Mouse (Mus musculus) liver, embryonic 12.5 days (tissue): ENCODE results near the gene Sympk. TPM values are rescaled to one million over a fixed set of nuclear protein-coding genes. Genes with fewer than 3 reads are reported as not detected.
"Not testable (repeated sequence)": the region's sequence is repeated elsewhere in the genome, so short reads cannot be mapped to it uniquely, and the experiment has no call there.

Experiments
- ATAC-seq: fragments of 200-750 bp; cut with Nextera tagmentation; 2 replicates; pipeline ENCODE4 v1.8.0; 2017; ENCODE audit warnings: moderate number of reproducible peaks, mild to moderate bottlenecking, moderate library complexity
- H3K27ac ChIP-seq: fragments of 300-500 bp; sonication (generic); 2 replicates; pipeline ENCODE4 v1.5.1; 2016; ENCODE audit warnings: mild to moderate bottlenecking
- H3K27me3 ChIP-seq: fragments of 300-500 bp; sonication (generic); replicated peaks from 2 replicates; pipeline ENCODE4 v1.6.1; 2016; ENCODE audit warnings: mild to moderate bottlenecking, moderate library complexity
- H3K36me3 ChIP-seq: fragments of 300-500 bp; sonication (generic); 2 replicates; pipeline ENCODE4 v1.6.1; 2016; ENCODE audit warnings: mild to moderate bottlenecking, moderate library complexity
- H3K4me1 ChIP-seq: fragments of 300-500 bp; sonication (generic); 2 replicates; pipeline ENCODE4 v1.6.1; 2016
- H3K4me2 ChIP-seq: fragments of 300-500 bp; sonication (generic); 2 replicates; pipeline ENCODE4 v1.6.1; 2016; ENCODE audit warnings: mild to moderate bottlenecking, moderate library complexity
- H3K4me3 ChIP-seq: fragments of 300-500 bp; sonication (generic); 2 replicates; pipeline ENCODE4 v1.5.1; 2016; ENCODE audit warnings: mild to moderate bottlenecking, moderate library complexity
- H3K9ac ChIP-seq: fragments of 300-500 bp; sonication (generic); 2 replicates; pipeline ENCODE4 v1.6.1; 2016; ENCODE audit warnings: mild to moderate bottlenecking, moderate library complexity
- H3K9me3 ChIP-seq: fragments of 300-500 bp; sonication (generic); replicated peaks from 2 replicates; pipeline ENCODE4 v1.6.1; 2016; ENCODE audit warnings: mild to moderate bottlenecking, moderate library complexity
- WGBS: fragments of 180-500 bp; shearing (Covaris S2); methylation state at CpG from one replicate; pipeline ENCODE4 v1.1.7; 2016; ENCODE audit not compliant: insufficient replicate concordance; 5-methylcytosine and 5-hydroxymethylcytosine counted together
- polyA plus RNA-seq: library from polyadenylated mRNA; unstranded; fragments of >200 nt; fragmentation: Nextera tagmentation; extraction: Ambion mirVana; gene quantifications from 2 replicates; pipeline ENCODE4 v1.2.1, GENCODE M21; 2016

Gene Sympk
- polyA plus RNA-seq, 1 experiment from 2014 or later, result 33.3 TPM

DNA sequence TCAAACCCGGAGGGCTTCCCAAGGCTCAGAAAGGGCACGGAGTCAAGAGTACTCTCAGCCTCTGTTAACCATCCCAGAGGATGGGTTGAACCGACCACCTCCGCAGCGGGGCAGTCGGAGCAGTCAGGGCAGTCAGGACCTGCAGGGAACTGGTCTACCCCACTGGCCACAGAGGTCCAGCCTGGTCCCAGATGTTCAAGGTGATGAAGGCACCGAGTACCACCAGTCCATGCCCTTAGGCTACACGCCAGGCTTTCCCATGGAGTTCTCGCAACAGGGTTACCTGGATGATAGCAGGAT is 30.6 kb downstream of the Sympk start:
- H3K27ac ChIP-seq, result no peak overlapping the region
- WGBS, result 79% methylated on average over 9 of the region's 9 CpGs

DNA sequence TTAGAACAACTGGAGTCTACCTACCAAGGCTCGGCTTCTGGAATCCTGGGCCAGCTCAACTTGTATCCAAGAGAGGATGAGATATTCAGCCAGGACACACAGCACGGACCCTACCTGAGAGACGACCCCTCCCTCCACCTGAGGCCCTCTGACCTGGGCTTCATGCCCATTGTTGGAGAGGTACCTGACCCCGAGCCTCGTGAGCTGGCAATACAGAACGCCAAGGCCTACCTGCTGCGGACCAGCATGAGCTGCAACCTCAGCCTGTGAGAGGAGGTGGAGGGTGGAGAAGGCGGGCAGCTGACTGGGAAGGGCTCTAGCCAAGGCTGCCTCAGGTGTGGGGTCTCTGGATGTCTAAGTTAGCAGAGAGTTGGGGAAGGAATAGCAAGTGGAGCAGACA is 30.9 kb downstream of the Sympk start:
- H3K4me1 ChIP-seq, result no peaks in the 10 kb centered on the region
- H3K9me3 ChIP-seq, result no peaks in the 10 kb centered on the region
- no peak overlapping the region for H3K9ac ChIP-seq
- H3K27ac ChIP-seq, result no peak overlapping the region
- no peak for ATAC-seq
- 83% methylated on average over 8 of the region's 8 CpGs for WGBS
- H3K4me2 ChIP-seq, result no peak overlapping the region
- no peak overlapping the region for H3K4me3 ChIP-seq
- H3K36me3 ChIP-seq, result peaks cover 53% of the 10 kb centered on the region
- no peaks in the 10 kb centered on the region; the same call in 1 of the 2 replicates for H3K27me3 ChIP-seq

More for the DNA sequence above, 30.6 kb downstream of the Sympk start:
- no peak overlapping the region for H3K4me2 ChIP-seq
- no peaks in the 10 kb centered on the region for H3K9me3 ChIP-seq
- no peak for ATAC-seq
- no peaks in the 10 kb centered on the region; the same call in 1 of the 2 replicates for H3K27me3 ChIP-seq
- H3K4me1 ChIP-seq, result no peaks in the 10 kb centered on the region
- peaks cover 57% of the 10 kb centered on the region for H3K36me3 ChIP-seq
- no peak overlapping the region for H3K9ac ChIP-seq
- H3K4me3 ChIP-seq, result no peak overlapping the region

DNA sequence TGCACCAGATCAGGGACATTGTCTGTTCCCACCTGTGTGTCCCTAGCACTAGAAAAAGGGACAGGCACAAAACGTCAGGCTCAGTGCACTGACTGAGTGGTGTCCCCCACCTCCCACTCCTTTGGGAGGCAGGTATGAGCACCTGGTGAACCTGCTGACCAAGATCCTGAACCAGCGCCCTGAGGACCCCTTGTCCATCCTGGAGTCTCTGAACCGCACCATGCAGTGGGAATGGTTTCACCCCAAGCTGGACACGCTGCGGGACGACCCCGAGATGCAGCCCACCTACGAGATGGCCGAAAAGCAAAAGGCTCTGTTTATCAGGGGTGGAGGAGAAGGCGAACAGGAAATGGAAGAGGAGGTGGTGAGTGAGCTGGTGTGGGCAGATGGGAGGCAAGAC is 33.2 kb downstream of the Sympk start:
- H3K9ac ChIP-seq, result no peak overlapping the region
- no peak overlapping the region for H3K27ac ChIP-seq
- H3K4me3 ChIP-seq, result no peak overlapping the region
- peaks cover 5% of the 10 kb centered on the region; the same call in 1 of the 2 replicates for H3K27me3 ChIP-seq
- H3K4me1 ChIP-seq, result no peaks in the 10 kb centered on the region
- H3K36me3 ChIP-seq, result peaks cover 30% of the 10 kb centered on the region
- WGBS, result 65% methylated on average over 10 of the region's 10 CpGs
- H3K4me2 ChIP-seq, result no peak overlapping the region
- ATAC-seq, result no peak
- H3K9me3 ChIP-seq, result no peaks in the 10 kb centered on the region

DNA sequence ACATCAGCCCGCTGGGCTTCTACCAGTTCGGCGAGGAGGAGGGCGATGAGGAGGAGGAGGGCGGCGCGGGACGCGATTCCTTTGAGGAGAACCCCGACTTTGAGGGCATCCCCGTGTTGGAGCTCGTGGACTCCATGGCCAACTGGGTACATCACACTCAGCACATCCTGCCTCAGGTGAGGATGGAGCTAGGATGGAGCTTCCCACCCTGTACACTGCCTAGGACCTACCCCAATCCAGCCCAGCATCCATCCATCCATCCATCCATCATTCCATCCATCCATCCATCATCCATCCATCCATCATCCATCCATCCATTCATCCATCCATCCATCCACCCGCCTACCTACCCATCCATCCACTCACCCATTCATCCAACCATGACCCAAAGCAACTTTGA is 41.7 kb downstream of the Sympk start:
- Histone ChIP-seq H3K27ac (no peak overlapping the region), H3K27me3 (peaks cover 68% of the 10 kb centered on the region), H3K9ac (no peak overlapping the region), H3K4me1 (peaks cover 9% of the 10 kb centered on the region), H3K9me3 (no peaks in the 10 kb centered on the region), H3K4me3 (no peak overlapping the region), H3K36me3 (no peaks in the 10 kb centered on the region), H3K4me2 (no peak overlapping the region)
- 37% methylated on average over 13 of the region's 13 CpGs for WGBS
- no peak for ATAC-seq

DNA sequence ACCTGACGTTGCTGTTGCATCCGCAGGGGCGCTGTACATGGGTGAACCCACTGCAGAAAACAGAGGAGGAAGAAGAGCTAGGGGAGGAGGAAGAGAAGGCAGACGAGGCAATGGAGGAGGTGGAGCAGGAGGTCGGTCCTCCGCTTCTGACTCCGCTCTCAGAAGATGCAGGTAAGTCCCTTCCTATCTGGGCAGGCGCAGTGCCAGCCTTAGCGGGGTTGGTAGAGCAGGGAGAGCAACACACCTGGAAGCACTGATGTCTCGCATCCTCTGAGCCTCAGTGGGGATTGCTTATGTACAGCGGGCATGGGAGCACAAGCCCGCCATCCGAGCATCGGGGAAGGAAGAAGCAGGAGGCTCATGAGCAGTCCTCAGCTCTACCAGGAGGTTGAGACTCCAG is 42.9 kb downstream of the Sympk start:
- H3K36me3 ChIP-seq, result no peaks in the 10 kb centered on the region
- 27% methylated on average over 14 of the region's 14 CpGs for WGBS
- H3K27me3 ChIP-seq, result peaks cover 73% of the 10 kb centered on the region

DNA sequence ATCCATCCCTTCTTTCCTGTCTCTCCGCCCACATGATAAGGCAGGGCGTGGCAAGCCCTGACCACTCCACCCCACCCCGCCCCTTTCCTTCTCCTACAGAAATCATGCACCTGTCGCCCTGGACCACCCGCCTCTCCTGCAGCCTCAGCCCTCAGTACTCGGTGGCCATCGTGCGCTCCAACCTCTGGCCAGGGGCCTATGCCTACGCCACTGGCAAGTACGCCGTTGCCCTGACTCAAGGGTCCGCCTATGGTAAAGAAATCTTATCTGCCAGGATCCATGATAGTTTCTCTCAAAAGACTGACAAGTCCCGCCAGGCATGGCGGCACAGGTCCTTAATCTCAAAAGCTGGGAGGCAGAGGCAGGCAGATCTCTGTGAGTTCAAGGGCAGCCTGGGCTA is 43.8 kb downstream of the Sympk start:
- Histone ChIP-seq H3K4me1 (peaks cover 9% of the 10 kb centered on the region), H3K36me3 (no peaks in the 10 kb centered on the region), H3K4me3 (no peak overlapping the region), H3K27me3 (peaks cover 78% of the 10 kb centered on the region), H3K9me3 (no peaks in the 10 kb centered on the region), H3K4me2 (no peak overlapping the region), H3K9ac (no peak overlapping the region), H3K27ac (no peak overlapping the region)
- no peak for ATAC-seq
- WGBS, result 47% methylated on average over 13 of the region's 14 CpGs

More for the DNA sequence above, 42.9 kb downstream of the Sympk start:
- H3K4me1 ChIP-seq, result peaks cover 9% of the 10 kb centered on the region
- no peaks in the 10 kb centered on the region for H3K9me3 ChIP-seq
- no peak overlapping the region for H3K9ac ChIP-seq
- no peak overlapping the region for H3K4me3 ChIP-seq
- no peak for ATAC-seq
- H3K4me2 ChIP-seq, result no peak overlapping the region
- H3K27ac ChIP-seq, result no peak overlapping the region

DNA sequence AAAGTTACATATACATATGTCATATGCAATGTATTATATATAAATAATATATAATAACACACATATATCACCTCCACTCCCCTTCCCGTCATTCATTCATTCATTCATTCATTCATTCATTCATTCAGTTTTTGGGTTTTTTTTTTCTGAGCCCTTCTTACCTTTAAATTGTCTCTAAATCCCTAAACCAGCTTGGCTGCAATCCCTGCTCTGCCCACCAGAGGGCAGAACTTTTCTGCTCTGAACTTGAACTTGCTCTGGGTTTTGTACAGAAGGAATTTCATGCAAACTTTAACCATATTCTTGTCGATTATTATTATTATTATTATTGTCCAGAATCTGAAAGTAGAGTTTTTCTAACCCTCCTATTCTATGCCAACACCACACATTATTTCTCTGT is 44.5 kb downstream of the Sympk start:
- no peak for ATAC-seq
- H3K4me2 ChIP-seq, result no peak overlapping the region
- H3K9ac ChIP-seq, result no peak overlapping the region
- no peak overlapping the region for H3K4me3 ChIP-seq
- no peak overlapping the region for H3K27ac ChIP-seq
- peaks cover 9% of the 10 kb centered on the region for H3K4me1 ChIP-seq
- no peaks in the 10 kb centered on the region for H3K36me3 ChIP-seq
- H3K9me3 ChIP-seq, result no peaks in the 10 kb centered on the region
- 2% methylated on average over 2 of the region's 2 CpGs for WGBS
- H3K27me3 ChIP-seq, result peaks cover 78% of the 10 kb centered on the region

DNA sequence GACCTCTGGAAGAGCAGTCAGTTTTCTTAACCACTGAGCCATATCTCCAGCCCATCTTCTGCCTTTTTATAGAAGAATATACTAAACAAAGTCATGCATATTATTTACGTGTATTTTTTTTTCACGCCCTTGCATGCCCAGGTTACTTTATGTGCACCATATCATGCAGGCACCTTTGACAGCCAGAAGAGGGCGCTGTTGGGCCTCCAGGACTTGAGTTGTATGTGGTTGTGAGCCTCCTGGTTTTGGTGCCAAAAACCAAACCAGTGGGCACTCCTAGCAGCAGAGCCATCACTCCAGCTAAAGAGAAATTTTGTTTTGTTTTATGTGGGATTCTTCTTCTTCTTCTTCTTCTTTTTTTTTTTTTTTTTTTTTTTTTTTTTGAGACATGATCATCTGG is 45.3 kb downstream of the Sympk start:
- H3K4me1 ChIP-seq, result peaks cover 9% of the 10 kb centered on the region
- no peak overlapping the region for H3K4me3 ChIP-seq
- no peak for ATAC-seq
- 34% methylated on average over 3 of the region's 3 CpGs for WGBS
- H3K9me3 ChIP-seq, result no peaks in the 10 kb centered on the region
- H3K9ac ChIP-seq, result no peak overlapping the region
- peaks cover 73% of the 10 kb centered on the region for H3K27me3 ChIP-seq
- no peaks in the 10 kb centered on the region for H3K36me3 ChIP-seq
- no peak overlapping the region for H3K27ac ChIP-seq
- H3K4me2 ChIP-seq, result no peak overlapping the region

DNA sequence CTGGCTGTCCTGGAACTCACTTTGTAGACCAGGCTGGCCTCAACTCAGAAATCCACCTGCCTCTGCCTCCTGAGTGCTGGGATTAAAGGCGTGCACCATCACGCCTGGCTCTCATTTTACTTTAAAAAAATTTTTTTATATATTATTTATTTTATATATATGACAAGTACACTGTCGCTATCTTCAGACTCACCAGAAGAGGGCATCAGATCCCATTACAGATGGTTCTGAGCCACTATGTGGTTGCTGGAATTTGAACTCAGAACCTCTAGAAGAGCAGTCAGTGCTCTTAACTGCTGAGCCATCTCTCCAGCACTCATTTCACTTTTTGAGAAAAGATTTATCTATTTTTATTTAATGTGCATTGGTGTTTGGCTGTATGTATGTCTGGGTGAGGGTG is 46.8 kb downstream of the Sympk start:
- WGBS, result 38% methylated on average over 3 of the region's 3 CpGs
- H3K9me3 ChIP-seq, ATAC-seq, H3K4me2 ChIP-seq, H3K27ac ChIP-seq, H3K4me3 ChIP-seq, H3K9ac ChIP-seq, H3K36me3 ChIP-seq: not testable (repeated sequence)
- Histone ChIP-seq H3K27me3 (peaks cover 58% of the 10 kb centered on the region), H3K4me1 (peaks cover 18% of the 10 kb centered on the region)

DNA sequence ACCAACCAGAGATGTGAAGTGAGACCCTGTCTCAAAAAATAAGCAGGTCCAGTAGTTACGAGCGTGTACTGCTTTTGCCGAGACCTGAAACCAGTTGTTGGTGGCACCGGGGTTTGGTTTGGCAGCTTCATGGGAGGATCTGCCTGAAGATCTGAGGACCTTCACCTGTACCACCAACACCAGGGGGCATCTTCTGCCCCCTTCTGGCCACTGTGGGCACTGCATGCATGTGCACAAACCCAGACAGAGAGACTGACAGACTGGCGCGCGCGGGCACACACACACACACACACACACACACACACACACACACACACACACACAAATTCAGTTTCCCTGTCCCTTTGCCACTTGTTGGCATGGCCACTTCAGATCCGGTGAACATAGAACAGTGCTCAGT is 49.3 kb downstream of the Sympk start:
- Histone ChIP-seq H3K9ac (no peak overlapping the region), H3K4me2 (no peak overlapping the region), H3K36me3 (peaks cover 6% of the 10 kb centered on the region), H3K4me3 (no peak overlapping the region), H3K9me3 (no peaks in the 10 kb centered on the region), H3K27ac (no peak overlapping the region), H3K4me1 (peaks cover 30% of the 10 kb centered on the region), H3K27me3 (peaks cover 34% of the 10 kb centered on the region)
- ATAC-seq, result no peak
- WGBS, result 64% methylated on average over 9 of the region's 9 CpGs

DNA sequence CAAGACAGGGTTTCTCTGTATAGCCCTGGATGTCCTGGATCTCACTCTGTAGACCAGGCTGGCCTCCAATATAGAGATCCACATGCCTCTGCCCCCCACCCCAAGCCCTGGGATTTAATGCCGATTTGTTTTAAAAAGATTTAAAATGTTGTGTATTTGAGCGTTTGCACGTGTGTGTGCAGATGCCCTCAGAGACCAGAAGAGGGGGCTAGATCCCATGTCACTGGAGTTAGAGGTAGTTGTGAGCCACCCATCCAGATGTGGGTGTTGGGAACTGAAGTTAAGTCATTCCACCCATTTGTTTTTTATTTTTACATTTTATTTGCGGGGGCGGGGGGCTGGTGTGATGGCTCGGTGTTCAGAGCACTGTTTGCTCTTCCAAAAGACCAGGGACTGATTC is 50.3 kb downstream of the Sympk start:
- 81% methylated on average over 6 of the region's 6 CpGs for whole genome bisulfite sequencing
- no peak for ATAC-seq
- peaks cover 40% of the 10 kb centered on the region for H3K4me1 ChIP-seq
- peaks cover 16% of the 10 kb centered on the region for H3K36me3 ChIP-seq
- peaks cover 39% of the 10 kb centered on the region for H3K27me3 ChIP-seq
- no peaks in the 10 kb centered on the region for H3K9me3 ChIP-seq
- no peak overlapping the region for H3K4me3 ChIP-seq
- no peak overlapping the region for H3K9ac ChIP-seq
- H3K27ac ChIP-seq, result no peak overlapping the region
- no peak overlapping the region for H3K4me2 ChIP-seq

DNA sequence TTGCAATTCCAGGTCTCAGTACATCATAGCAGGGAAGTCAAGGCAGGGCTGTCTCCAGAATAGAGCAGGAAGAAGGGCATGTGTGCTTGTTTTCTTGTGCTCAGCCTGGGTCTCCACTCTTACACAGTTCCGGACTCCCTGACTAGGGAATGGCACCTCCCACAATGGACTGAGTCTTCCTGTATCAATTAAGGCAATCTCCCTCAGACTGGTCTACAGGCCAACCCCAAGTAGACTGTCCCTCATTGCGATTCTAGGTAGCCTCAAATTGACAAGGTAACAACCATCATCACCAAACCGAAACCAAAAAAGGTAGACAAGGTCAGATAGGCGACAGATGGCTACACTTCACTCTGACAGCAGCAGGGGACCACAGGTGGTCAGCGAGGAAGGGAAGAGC is 51.1 kb downstream of the Sympk start:
- H3K9me3 ChIP-seq, result no peaks in the 10 kb centered on the region
- peaks cover 42% of the 10 kb centered on the region for H3K27me3 ChIP-seq
- H3K4me2 ChIP-seq, result peak overlapping the region; percentile 95
- WGBS, result 52% methylated on average over 5 of the region's 5 CpGs
- H3K9ac ChIP-seq, result peak overlapping the region; percentile 86; the same call in 1 of the 2 replicates
- H3K27ac ChIP-seq, result 0 out of 2 replicates have a peak overlapping the region, but pooled peaks have one; percentile 10
- ATAC-seq, result no peak
- peaks cover 42% of the 10 kb centered on the region for H3K4me1 ChIP-seq
- H3K36me3 ChIP-seq, result peaks cover 24% of the 10 kb centered on the region
- H3K4me3 ChIP-seq, result peak overlapping the region; percentile 81
